Mouse (Mus musculus) liver, postnatal 0 days (tissue): ENCODE measurements around the gene Pygl. TPM values are rescaled to one million over a fixed set of nuclear protein-coding genes. Genes with fewer than 3 reads are reported as not detected.

Experiments
- ATAC-seq: fragments of 200-750 bp; cut with Nextera tagmentation; 2 replicates; pipeline ENCODE4 v1.8.0; 2017; ENCODE audit warnings: mild to moderate bottlenecking, moderate library complexity
- DNase-seq: peaks from one replicate; pipeline ENCODE4 v3.0.0-alpha.2; 2016
- H3K27ac ChIP-seq: fragments of 300-500 bp; sonication (generic); 2 replicates; pipeline ENCODE4 v1.5.1; 2014; ENCODE audit warnings: antibody characterized with exemption, moderate library complexity, mild to moderate bottlenecking, low read depth
- H3K27me3 ChIP-seq: fragments of 300-500 bp; sonication (generic); 2 replicates; pipeline ENCODE4 v1.6.1; 2014; ENCODE audit warnings: low read length, control low read depth, mixed read lengths; ENCODE audit not compliant: insufficient read depth
- H3K36me3 ChIP-seq: fragments of 300-500 bp; sonication (generic); replicated peaks from 2 replicates; pipeline ENCODE4 v1.6.1; 2014; ENCODE audit warnings: mild to moderate bottlenecking, control low read depth, low read length, moderate library complexity, mixed read lengths; ENCODE audit not compliant: insufficient read depth
- H3K4me1 ChIP-seq: fragments of 300-500 bp; sonication (generic); 2 replicates; pipeline ENCODE4 v1.6.1; 2014; ENCODE audit warnings: antibody characterized with exemption, mild to moderate bottlenecking, control low read depth; ENCODE audit not compliant: insufficient read depth
- H3K4me2 ChIP-seq: fragments of 300-500 bp; sonication (generic); 2 replicates; pipeline ENCODE4 v1.6.1; 2014; ENCODE audit warnings: low read depth, mild to moderate bottlenecking, low read length, moderate library complexity, mixed read lengths
- H3K4me3 ChIP-seq: fragments of 300-500 bp; sonication (generic); 2 replicates; pipeline ENCODE4 v1.5.1; 2014; ENCODE audit warnings: low read depth, low read length
- H3K9ac ChIP-seq: fragments of 300-500 bp; sonication (generic); replicated peaks from 2 replicates; pipeline ENCODE4 v1.6.1; 2014; ENCODE audit warnings: mild to moderate bottlenecking, moderate library complexity
- H3K9me3 ChIP-seq: fragments of 300-500 bp; sonication (generic); 2 replicates; pipeline ENCODE4 v1.6.1; 2016; ENCODE audit warnings: mild to moderate bottlenecking, control low read depth, low read length, mixed read lengths
- CTCF ChIP-seq: sonication (generic); IDR thresholded peaks from 2 replicates; pipeline ENCODE4 v1.5.1; 2016; ENCODE audit warnings: antibody characterized with exemption, low read depth
- EP300 ChIP-seq: IDR thresholded peaks from 2 replicates; pipeline ENCODE4 v1.6.1; 2016; ENCODE audit warnings: antibody characterized with exemption, low read depth, mild to moderate bottlenecking
- WGBS: fragments of 180-500 bp; shearing (Covaris S2); extraction: QIAGEN DNeasy Blood & Tissue Kit; methylation state at CpG from one replicate; pipeline ENCODE4 v1.1.7; 2014; ENCODE audit not compliant: insufficient replicate concordance; 5-methylcytosine and 5-hydroxymethylcytosine counted together
- polyA plus RNA-seq: library from polyadenylated mRNA; unstranded; fragments of >200 nt; fragmentation: Nextera tagmentation; extraction: Ambion mirVana; gene quantifications from 2 replicates; pipeline ENCODE4 v1.2.1, GENCODE M21; 2015

The Pygl gene
- polyA plus RNA-seq: 104 and 114 TPM in 2 replicates

- Histone ChIP-seq H3K36me3 (no peaks in the 10 kb centered on the region), H3K9ac (no peak within 1 kb of the TSS), H3K27me3 (no peaks in the 10 kb centered on the region), H3K27ac (peak within 1 kb of the TSS; percentile 49), H3K9me3 (no peaks in the 10 kb centered on the region), H3K4me3 (no peak within 1 kb of the TSS), H3K4me1 (peaks cover 68% of the 10 kb centered on the region), H3K4me2 (peak within 1 kb of the TSS; percentile 38; the same call in 1 of the 2 replicates)
- TF ChIP-seq EP300 (no peak), CTCF (no peak)
- no peak for DNase-seq
- 77% methylated on average over 2 of the region's 2 CpGs for WGBS
- ATAC-seq: no peak
Measured at GRCm38 (mm10) chr12:70231294-70231693, at the start of gene Pygl. Gene Pygl (minus strand): TSS chr12:70231488.

- 73% methylated on average over 2 of the region's 2 CpGs for WGBS
- no peaks in the 10 kb centered on the region for H3K9me3 ChIP-seq
- no peaks in the 10 kb centered on the region for H3K27me3 ChIP-seq
- H3K4me1 ChIP-seq: no peaks in the 10 kb centered on the region
- no peak overlapping the region for H3K27ac ChIP-seq
- no peak overlapping the region for H3K9ac ChIP-seq
- ATAC-seq (no peak), DNase-seq (no peak)
- H3K4me3 ChIP-seq: no peak overlapping the region
- no peaks in the 10 kb centered on the region for H3K36me3 ChIP-seq
- TF ChIP-seq EP300: no peak
- no peak overlapping the region for H3K4me2 ChIP-seq
Measured at GRCm38 (mm10) chr12:70280930-70281329, 49.6 kb upstream of the Pygl start.

- H3K4me3 ChIP-seq: no peak overlapping the region
- no peaks in the 10 kb centered on the region for H3K36me3 ChIP-seq
- H3K4me2 ChIP-seq: no peak overlapping the region
- no peak for TF ChIP-seq EP300
- TF ChIP-seq CTCF: no peak
- H3K9me3 ChIP-seq: no peaks in the 10 kb centered on the region
- ATAC-seq (peak; percentile 66), DNase-seq (no peak)
- no peak overlapping the region for H3K9ac ChIP-seq
- no peaks in the 10 kb centered on the region for H3K27me3 ChIP-seq
- no peaks in the 10 kb centered on the region for H3K4me1 ChIP-seq
- H3K27ac ChIP-seq: no peak overlapping the region
- WGBS: 56% methylated on average over 10 of the region's 10 CpGs
Measured at GRCm38 (mm10) chr12:70280381-70280780, 49.1 kb upstream of the Pygl start.

- Histone ChIP-seq H3K27me3 (no peaks in the 10 kb centered on the region), H3K9me3 (no peaks in the 10 kb centered on the region), H3K4me2 (no peak overlapping the region), H3K36me3 (no peaks in the 10 kb centered on the region), H3K9ac (no peak overlapping the region), H3K27ac (no peak overlapping the region), H3K4me1 (no peaks in the 10 kb centered on the region), H3K4me3 (no peak overlapping the region)
- DNase-seq: peak; percentile 27
- TF ChIP-seq EP300 (no peak), CTCF (no peak)
- 68% methylated on average over 12 of the region's 12 CpGs for WGBS
- no peak for ATAC-seq
Measured at GRCm38 (mm10) chr12:70277071-70277939, 46.0 kb upstream of the Pygl start.

- ATAC-seq (no peak), DNase-seq (no peak)
- Histone ChIP-seq H3K4me1 (peaks cover 4% of the 10 kb centered on the region; the same call in 1 of the 2 replicates), H3K4me2 (no peak overlapping the region), H3K27me3 (no peaks in the 10 kb centered on the region), H3K9me3 (no peaks in the 10 kb centered on the region), H3K4me3 (no peak overlapping the region), H3K27ac (no peak overlapping the region), H3K9ac (no peak overlapping the region), H3K36me3 (no peaks in the 10 kb centered on the region)
- 73% methylated on average over 6 of the region's 6 CpGs for WGBS
- TF ChIP-seq EP300: no peak
- TF ChIP-seq CTCF: no peak
Measured at GRCm38 (mm10) chr12:70269724-70270123, 38.4 kb upstream of the Pygl start.

GRCm38 (mm10) chr12:70267314-70267713 is 36.0 kb upstream of the Pygl start:
- WGBS: 43% methylated on average over 9 of the region's 9 CpGs
- H3K36me3 ChIP-seq: no peaks in the 10 kb centered on the region
- no peak overlapping the region for H3K9ac ChIP-seq
- DNase-seq (no peak), ATAC-seq (no peak)
- no peak overlapping the region for H3K27ac ChIP-seq
- no peaks in the 10 kb centered on the region for H3K9me3 ChIP-seq
- H3K27me3 ChIP-seq: no peaks in the 10 kb centered on the region
- no peak overlapping the region for H3K4me2 ChIP-seq
- no peak overlapping the region for H3K4me3 ChIP-seq
- H3K4me1 ChIP-seq: peaks cover 4% of the 10 kb centered on the region; the same call in 1 of the 2 replicates
- no peak for TF ChIP-seq CTCF
- no peak for TF ChIP-seq EP300
